Mouse (Mus musculus) lung, postnatal 0 days (tissue): ENCODE results near the gene Epb41l1.

ENCODE experiments used
- CTCF ChIP-seq: IDR thresholded peaks from 2 replicates; pipeline ENCODE4 v1.5.1; 2016; ENCODE audit warnings: antibody characterized with exemption, mild to moderate bottlenecking
- EP300 ChIP-seq: IDR thresholded peaks from 2 replicates; pipeline ENCODE4 v1.6.1; 2016; ENCODE audit warnings: antibody characterized with exemption, mild to moderate bottlenecking, control low read depth

GRCm38 (mm10) chr2:156474111-156474510 lies 53.4 kb downstream of the Epb41l1 start:
- TF ChIP-seq CTCF (no peak), EP300 (no peak)
